In the genomic region with DNA sequence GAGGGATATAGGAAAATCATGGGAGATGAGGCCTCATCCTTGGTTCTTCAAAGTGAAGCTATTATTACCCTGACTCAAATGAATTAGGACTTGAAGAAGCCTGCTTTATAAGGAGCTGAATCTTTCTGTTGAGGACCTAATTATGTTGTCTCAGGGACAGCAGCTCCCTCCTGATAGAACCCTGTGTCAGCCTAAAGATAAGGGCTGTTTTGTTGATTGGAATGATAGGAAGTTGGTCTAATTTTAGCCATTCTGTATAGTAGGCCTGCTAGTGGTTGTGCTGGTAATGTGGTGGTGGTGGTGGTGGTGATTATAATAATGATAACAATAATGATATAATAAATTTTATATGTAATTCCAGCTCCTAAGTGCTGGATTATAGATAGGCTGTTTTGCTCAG, we compare ENCODE assay signal across 22 mouse cellular contexts. TPM values are rescaled to one million over a fixed set of nuclear protein-coding genes. Genes with fewer than 3 reads are reported as not detected.
DNase-seq lines count a peak whose midpoint lies in the region; ATAC-seq and TF ChIP-seq lines count a peak whose summit lies in the region.
"Had no signal": no experiment of that assay in that cellular context is flagged by ENCODE, and none has a peak within 500 bp of the region (broad histone marks: within the 10 kb centered on the region; RNA-seq: fewer than 3 reads in every experiment).

No protein-coding gene starts in this region.

- ATAC-seq in liver, embryonic 11.5 days (replicated peaks; ENCODE audit: low FRiP score): peak; percentile 67
- ATAC-seq in liver, embryonic 14.5 days (ENCODE audit: insufficient read depth): no peak; the same call in 1 of the 2 replicates
- peak; percentile 62 for ATAC-seq in megakaryocyte progenitor cell, adult 5-6 weeks (replicated peaks; ENCODE audit: poor library complexity)
- ATAC-seq: forebrain, embryonic 15.5 days; inflammation-experienced regulatory T-cells, adult 6 months had no signal

- no peaks in the 10 kb centered on the region for H3K27me3 ChIP-seq in liver, embryonic 11.5 days (replicated peaks; ENCODE audit: control insufficient read depth, insufficient read depth, low read length)
- no peaks in the 10 kb centered on the region for H3K27me3 ChIP-seq in liver, embryonic 14.5 days (ENCODE audit: control insufficient read depth, insufficient read depth, low read length)
- H3K27me3 ChIP-seq: CH12.LX; embryonic facial prominence, embryonic 15.5 days; forebrain, embryonic 15.5 days; heart, embryonic 13.5 days; hindbrain, embryonic 15.5 days had no signal

- TF ChIP-seq CTCF in liver, embryonic 14.5 days (IDR thresholded peaks at IDR 0.05; ENCODE audit: low read depth): no peak

- TF ChIP-seq EP300 in liver, embryonic 14.5 days (IDR thresholded peaks at IDR 0.05; ENCODE audit: low read depth): peak; percentile 53

- no peak overlapping the region for H3K4me3 ChIP-seq in liver, embryonic 11.5 days (ENCODE audit: low read depth, low read length)
- H3K4me3 ChIP-seq in liver, embryonic 14.5 days (ENCODE audit: insufficient read depth in 1 of 2, low read depth in 2 of 2, low read length in 2 of 2): no peak overlapping the region
- H3K4me3 ChIP-seq: embryonic facial prominence, embryonic 15.5 days; erythroblast, embryonic 14.5 days; forebrain, embryonic 10.5 days; forebrain, embryonic 15.5 days; heart, embryonic 13.5 days; hindbrain, embryonic 15.5 days had no signal

- peaks cover 8% of the 10 kb centered on the region; the same call in 1 of the 2 replicates for H3K36me3 ChIP-seq in liver, embryonic 11.5 days (ENCODE audit: control insufficient read depth, insufficient read depth, low read length)
- peaks cover 44% of the 10 kb centered on the region for H3K36me3 ChIP-seq in liver, embryonic 14.5 days (replicated peaks; ENCODE audit: control insufficient read depth, insufficient read depth, low read depth)
- H3K36me3 ChIP-seq: forebrain, embryonic 15.5 days had no signal

- DNase-seq in liver, embryonic 11.5 days (ENCODE audit: low spot score): no peak
- no peak for DNase-seq in liver
- no peak for DNase-seq in liver, embryonic 14.5 days (ENCODE audit: low read depth in 3 of 3, low spot score in 3 of 3)
- no peak for DNase-seq in adrenal gland, adult 18-20 months (ENCODE audit: low spot score in 2 of 2)
- DNase-seq in cerebellum, postnatal 10 days: no peak
- DNase-seq in kidney, adult 18-20 months: no peak
- DNase-seq: adrenal gland, postnatal 25 days; cerebellum, adult 2 months; cerebellum, postnatal 14 days; embryo, embryonic 11 days; gastrocnemius, postnatal 36 days; heart, adult 11 months; heart, postnatal 36 days had no signal

- no peak overlapping the region for H3K27ac ChIP-seq in liver, embryonic 11.5 days (ENCODE audit: low read depth, low read length)
- H3K27ac ChIP-seq in liver, embryonic 14.5 days: no peak overlapping the region
- H3K27ac ChIP-seq: embryonic facial prominence, embryonic 15.5 days; forebrain, embryonic 10.5 days; forebrain, embryonic 15.5 days; heart, embryonic 13.5 days; hindbrain, embryonic 15.5 days had no signal

- H3K9me3 ChIP-seq in liver, embryonic 11.5 days (ENCODE audit: control insufficient read depth, low read length): no peaks in the 10 kb centered on the region
- H3K9me3 ChIP-seq in liver, embryonic 14.5 days (ENCODE audit: control insufficient read depth, low read length): no peaks in the 10 kb centered on the region
- H3K9me3 ChIP-seq: embryonic facial prominence, embryonic 15.5 days; forebrain, embryonic 10.5 days; forebrain, embryonic 15.5 days; heart, embryonic 13.5 days; hindbrain, embryonic 15.5 days had no signal

- no peak overlapping the region for H3K9ac ChIP-seq in liver, embryonic 11.5 days (ENCODE audit: low read depth, low read length)
- no peak overlapping the region for H3K9ac ChIP-seq in liver, embryonic 14.5 days (replicated peaks)
- H3K9ac ChIP-seq: embryonic facial prominence, embryonic 15.5 days; forebrain, embryonic 15.5 days; heart, embryonic 13.5 days; hindbrain, embryonic 15.5 days had no signal

- H3K4me1 ChIP-seq in liver, embryonic 11.5 days (replicated peaks; ENCODE audit: control insufficient read depth, insufficient read depth, low read length): peaks cover 3% of the 10 kb centered on the region; the same call in 1 of the 2 replicates
- H3K4me1 ChIP-seq in liver, embryonic 14.5 days (replicated peaks; ENCODE audit: control insufficient read depth in 2 of 2, insufficient read depth in 2 of 2, low read length in 1 of 2): peaks cover 3 to 11% of the 10 kb centered on the region in 2 experiments; a peak in 3 of 4 replicates
- H3K4me1 ChIP-seq: forebrain, embryonic 10.5 days had no signal

- no peak overlapping the region for H3K4me2 ChIP-seq in liver, embryonic 11.5 days
- H3K4me2 ChIP-seq in liver, embryonic 14.5 days (ENCODE audit: low read depth): no peak overlapping the region
- H3K4me2 ChIP-seq: embryonic facial prominence, embryonic 15.5 days; forebrain, embryonic 15.5 days; heart, embryonic 13.5 days; hindbrain, embryonic 15.5 days had no signal

RNA-seq across cellular contexts. Expression of a gene that starts 11.3 kb away (rescaled TPM):
- 38.8 and 41.4 TPM in 2 replicates for polyA plus RNA-seq in liver, embryonic 11.5 days (2014; fragmentation: Nextera tagmentation; extraction: Ambion mirVana)
- polyA plus RNA-seq in liver, embryonic 14.5 days (2012; rRNA removed): 12.1 and 25.2 TPM in 2 replicates
- 25.0 and 28.1 TPM in 2 replicates for polyA plus RNA-seq in liver, embryonic 14.5 days (2014; fragmentation: Nextera tagmentation; extraction: Ambion mirVana)
- total RNA-seq in megakaryocyte progenitor cell, adult 5-6 weeks (2015): 87.1 and 89.0 TPM in 2 replicates
- 93.1 and 123 TPM in 2 replicates for total RNA-seq in megakaryocyte progenitor cell, adult 5-6 weeks (2017)
- total RNA-seq in adrenal gland, adult 18-20 months (2021): 10 to 100 TPM; 72.4 to 90.5 TPM
